Mouse (Mus musculus) lung, adult 2 months (tissue): Measurements from ENCODE around the gene Alyref. TPM values are rescaled to one million over a fixed set of nuclear protein-coding genes. Genes with fewer than 3 reads are reported as not detected.

Experiments
- DNase-seq: peaks from one replicate; pipeline ENCODE4 v3.0.0; 2022
- H3K4me1 ChIP-seq: fragments of 200-500 bp; 2 replicates; pipeline ENCODE4 v1.6.1; 2011; ENCODE audit warnings: low read length; ENCODE audit not compliant: control insufficient read depth, insufficient read depth
- H3K4me3 ChIP-seq: fragments of 200-500 bp; replicated peaks from 2 replicates; pipeline ENCODE3; 2011; ENCODE audit warnings: low read depth, mild to moderate bottlenecking, control low read depth, low read length; ENCODE audit errors: extremely low read depth
- CTCF ChIP-seq: fragments of 200-500 bp; IDR thresholded peaks from 2 replicates; pipeline ENCODE4 v1.5.1; 2011; ENCODE audit warnings: mild to moderate bottlenecking, low read length, control low read depth; ENCODE audit not compliant: insufficient read depth
- POLR2A ChIP-seq: fragments of 200-500 bp; IDR thresholded peaks from 2 replicates; pipeline ENCODE4 v1.6.1; 2011; ENCODE audit warnings: low read depth, mild to moderate bottlenecking, control low read depth, low read length, borderline replicate concordance; ENCODE audit errors: extremely low read depth
- WGBS: fragments of 180-500 bp; shearing (Covaris S2); methylation state at CpG from one replicate; pipeline ENCODE4 v1.1.7; 2018; 5-methylcytosine and 5-hydroxymethylcytosine counted together
- polyA plus RNA-seq: library from polyadenylated mRNA; depleted of rRNA; stranded (reverse); fragments of >200 nt; gene quantifications from 2 replicates; pipeline ENCODE4 v1.2.3, GENCODE M21; 2012

The Alyref gene
- polyA plus RNA-seq, 1 experiment, result 29.1 TPM

DNA sequence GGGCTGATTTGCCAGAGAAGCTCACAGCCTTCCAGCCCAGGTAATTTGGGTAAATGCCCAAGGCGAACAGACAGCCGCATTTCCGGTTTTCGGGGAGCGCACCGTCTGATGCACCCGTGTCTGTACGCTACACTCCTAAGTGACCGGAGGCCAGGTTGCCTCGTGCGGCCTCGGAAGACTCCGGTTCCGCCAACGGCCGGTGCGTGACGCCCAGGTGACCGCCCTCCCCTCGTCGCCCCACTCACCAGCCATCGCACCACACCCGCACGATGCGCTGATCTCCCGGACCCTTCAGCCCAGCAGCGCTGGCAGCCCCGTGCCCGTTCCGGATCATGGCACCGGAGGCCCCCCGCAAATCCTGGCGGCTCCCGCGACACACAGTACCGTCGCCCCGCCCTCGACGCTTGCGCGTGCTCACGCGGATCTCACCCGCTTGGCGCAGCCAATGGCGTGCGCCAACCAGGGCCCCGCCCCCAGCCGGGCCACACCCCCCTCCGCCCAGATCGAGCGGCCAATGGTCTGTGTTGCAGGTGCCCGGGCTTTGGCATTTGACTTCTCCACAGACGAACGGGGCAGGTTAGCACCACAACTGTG is 19.5 kb upstream of the Alyref start, which contains the start of gene Pcyt2:
Gene Pcyt2, minus strand, starts transcription at position 418 of the 594 bp plus-strand sequence.
- TF ChIP-seq POLR2A (peak; percentile 71; the same call in 1 of the 2 replicates), CTCF (no peak)
- under 1% methylated on average over 56 of the region's 56 CpGs for whole genome bisulfite sequencing
- peak within 1 kb of the TSS; percentile 97 for H3K4me3 ChIP-seq
- H3K4me1 ChIP-seq, result peaks cover 4% of the 10 kb centered on the region; the same call in 1 of the 2 replicates
- peak; percentile 89 for DNase-seq

DNA sequence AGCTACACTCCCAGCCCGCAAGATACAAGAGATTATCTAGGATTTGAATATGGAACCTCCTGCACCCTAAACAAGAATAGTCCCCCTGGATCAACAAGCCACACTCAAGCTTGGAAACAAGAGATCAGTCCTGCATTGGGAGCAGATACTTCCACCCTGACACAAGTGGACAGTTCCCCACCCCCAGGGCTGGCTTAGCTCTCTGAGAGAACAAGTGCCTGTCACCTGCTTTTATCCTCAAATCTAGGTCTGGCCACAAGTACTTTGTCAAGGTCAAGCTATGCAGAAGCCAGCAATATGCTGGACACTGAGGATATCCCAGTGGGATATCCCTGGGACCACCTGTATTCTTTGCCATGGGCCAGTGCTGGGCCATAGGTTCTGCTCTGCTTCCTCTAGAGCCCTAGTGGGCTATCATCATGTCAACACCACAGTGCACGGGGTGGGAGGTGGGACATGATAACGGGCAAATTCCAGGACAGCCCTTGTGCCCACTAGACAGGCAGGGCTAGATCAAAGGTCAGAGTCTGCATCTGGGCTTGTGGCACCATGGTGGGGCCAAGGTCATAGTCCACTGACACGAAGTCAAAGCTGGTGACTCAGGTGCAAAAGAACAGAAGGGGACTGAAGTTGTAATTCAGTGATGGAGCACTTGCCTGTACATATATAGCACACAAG is 18.6 kb upstream of the Alyref start:
- no peak for DNase-seq
- H3K4me1 ChIP-seq, result peaks cover 4% of the 10 kb centered on the region; the same call in 1 of the 2 replicates
- peak overlapping the region; percentile 15 for H3K4me3 ChIP-seq
- TF ChIP-seq CTCF, result no peak
- no peak for TF ChIP-seq POLR2A
- 39% methylated on average over 4 of the region's 4 CpGs for WGBS

DNA sequence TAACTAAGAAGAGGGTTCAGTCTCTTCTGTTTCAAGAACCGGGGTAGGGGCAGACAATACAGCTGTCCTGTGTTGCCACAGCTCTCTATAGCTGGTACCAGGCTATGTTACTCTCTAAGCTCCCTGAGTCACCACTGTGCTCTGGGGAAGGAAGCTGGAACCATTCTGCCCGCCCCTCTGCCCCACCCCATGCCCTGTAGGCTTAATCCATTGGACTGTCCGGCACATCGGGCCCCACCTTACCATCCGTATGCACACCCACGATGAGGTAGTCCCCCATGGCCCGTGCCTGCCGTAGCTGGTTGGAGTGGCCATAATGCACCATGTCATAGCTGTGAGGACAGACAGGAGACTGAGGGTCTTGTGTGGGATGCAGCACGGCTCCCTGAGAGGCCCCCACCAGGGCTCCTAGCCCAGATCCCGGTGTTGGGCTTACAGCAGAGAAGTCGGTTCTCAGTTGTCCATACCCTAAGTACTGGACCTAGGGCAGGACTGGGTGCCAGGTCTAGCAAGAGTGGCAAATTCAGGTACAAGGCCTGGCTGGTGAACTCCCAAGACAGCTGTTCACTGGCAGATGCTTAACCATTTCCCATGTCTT is 17.5 kb upstream of the Alyref start:
- Histone ChIP-seq H3K4me3 (no peak overlapping the region), H3K4me1 (peaks cover 4% of the 10 kb centered on the region; the same call in 1 of the 2 replicates)
- no peak for TF ChIP-seq POLR2A
- TF ChIP-seq CTCF, result no peak
- DNase-seq, result no peak
- 88% methylated on average over 11 of the region's 11 CpGs for WGBS

DNA sequence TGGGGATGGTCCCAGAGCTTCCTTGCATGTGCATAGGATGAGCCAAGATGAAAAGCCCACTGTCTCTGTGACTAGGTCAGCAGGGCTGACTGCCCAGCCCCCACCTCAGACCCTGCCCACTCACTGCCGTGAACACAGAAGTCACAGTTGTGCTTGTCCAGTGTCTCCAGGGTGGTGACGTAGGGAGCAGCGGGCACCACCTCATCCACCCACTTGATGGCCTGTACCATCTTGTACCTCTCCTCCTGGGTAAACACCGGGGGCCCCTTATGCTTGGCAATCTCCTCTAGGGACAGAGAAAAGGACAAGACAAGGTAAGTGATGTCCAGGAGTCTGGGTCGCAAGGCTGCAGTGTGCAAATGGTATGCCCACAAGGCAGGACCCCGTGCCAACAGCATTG is 17.0 kb upstream of the Alyref start:
- Histone ChIP-seq H3K4me3 (no peak overlapping the region), H3K4me1 (peaks cover 4% of the 10 kb centered on the region; the same call in 1 of the 2 replicates)
- DNase-seq, result no peak
- 90% methylated on average over 6 of the region's 6 CpGs for WGBS
- TF ChIP-seq POLR2A (no peak), CTCF (no peak)

DNA sequence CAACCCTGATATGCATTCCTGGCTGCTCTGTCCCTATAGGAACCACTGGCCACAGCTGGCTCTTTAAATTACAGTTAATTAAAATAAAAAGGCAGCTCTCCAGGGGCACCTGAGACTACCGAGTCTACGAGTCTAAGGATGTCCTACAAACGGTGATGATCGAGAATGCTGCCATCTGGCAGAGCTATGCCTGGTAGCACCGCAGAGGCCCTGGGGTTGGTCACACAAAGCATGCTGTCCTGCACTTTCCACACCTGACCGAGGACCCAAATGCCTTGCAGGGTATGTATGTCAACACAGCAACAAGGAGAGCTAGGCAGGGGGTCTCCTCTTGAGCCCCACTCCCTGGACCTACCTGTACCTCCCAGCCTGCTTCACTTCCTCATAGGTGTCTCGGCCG is 15.8 kb upstream of the Alyref start:
- WGBS, result 88% methylated on average over 8 of the region's 8 CpGs
- DNase-seq, result no peak
- TF ChIP-seq CTCF, result no peak
- no peak for TF ChIP-seq POLR2A
- Histone ChIP-seq H3K4me3 (no peak overlapping the region), H3K4me1 (peaks cover 4% of the 10 kb centered on the region; the same call in 1 of the 2 replicates)

DNA sequence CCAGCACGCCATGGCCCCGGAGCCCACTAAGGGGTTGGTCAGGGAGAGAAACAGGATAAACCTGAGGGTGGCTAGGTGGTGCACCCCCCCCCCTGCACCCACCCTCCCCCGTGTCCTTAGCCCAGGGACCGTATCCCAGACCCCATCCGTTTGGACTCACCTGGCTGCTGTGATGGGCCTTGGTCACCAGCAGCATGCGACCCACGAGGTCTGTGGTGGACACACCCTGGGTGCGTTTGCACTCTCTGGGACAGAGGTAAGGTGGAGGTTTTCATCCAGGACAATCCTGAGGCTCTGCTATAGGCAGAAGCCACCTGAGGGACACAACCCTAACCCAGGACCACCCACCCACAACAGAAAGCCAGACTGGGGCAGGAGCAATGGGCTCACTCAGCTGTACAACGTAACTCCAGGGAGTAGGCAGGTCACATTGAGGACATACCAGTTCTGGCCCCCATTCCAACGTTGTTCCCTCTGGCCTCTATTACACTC is 15.4 kb upstream of the Alyref start:
- TF ChIP-seq POLR2A, result no peak
- no peak for TF ChIP-seq CTCF
- peaks cover 7% of the 10 kb centered on the region for H3K4me1 ChIP-seq
- WGBS, result 92% methylated on average over 10 of the region's 10 CpGs
- H3K4me3 ChIP-seq, result no peak overlapping the region
- DNase-seq, result no peak

DNA sequence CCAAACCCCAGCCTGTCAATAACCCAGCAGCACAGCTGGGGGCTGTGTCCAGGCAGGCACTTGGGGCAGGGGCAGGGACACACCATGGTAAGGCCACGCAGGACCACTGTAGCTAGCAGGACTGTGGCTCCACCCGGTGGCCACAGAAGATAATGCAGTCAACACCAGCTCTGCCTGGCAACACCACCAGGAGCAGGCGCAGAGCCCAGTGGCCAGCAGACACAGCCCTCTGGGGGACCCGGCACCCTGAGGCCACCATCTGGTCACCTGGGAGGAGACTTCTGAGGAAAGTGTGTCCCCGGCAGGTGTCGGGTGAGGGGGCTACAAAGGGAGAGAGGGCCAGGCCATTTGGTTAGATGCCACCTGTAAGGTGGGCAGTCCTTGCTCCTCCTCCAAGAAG is 14.6 kb upstream of the Alyref start:
- peak; percentile 70 for DNase-seq
- WGBS, result 37% methylated on average over 6 of the region's 6 CpGs
- TF ChIP-seq CTCF (peak; percentile 85), POLR2A (no peak)
- H3K4me3 ChIP-seq, result no peak overlapping the region
- peaks cover 7% of the 10 kb centered on the region for H3K4me1 ChIP-seq

DNA sequence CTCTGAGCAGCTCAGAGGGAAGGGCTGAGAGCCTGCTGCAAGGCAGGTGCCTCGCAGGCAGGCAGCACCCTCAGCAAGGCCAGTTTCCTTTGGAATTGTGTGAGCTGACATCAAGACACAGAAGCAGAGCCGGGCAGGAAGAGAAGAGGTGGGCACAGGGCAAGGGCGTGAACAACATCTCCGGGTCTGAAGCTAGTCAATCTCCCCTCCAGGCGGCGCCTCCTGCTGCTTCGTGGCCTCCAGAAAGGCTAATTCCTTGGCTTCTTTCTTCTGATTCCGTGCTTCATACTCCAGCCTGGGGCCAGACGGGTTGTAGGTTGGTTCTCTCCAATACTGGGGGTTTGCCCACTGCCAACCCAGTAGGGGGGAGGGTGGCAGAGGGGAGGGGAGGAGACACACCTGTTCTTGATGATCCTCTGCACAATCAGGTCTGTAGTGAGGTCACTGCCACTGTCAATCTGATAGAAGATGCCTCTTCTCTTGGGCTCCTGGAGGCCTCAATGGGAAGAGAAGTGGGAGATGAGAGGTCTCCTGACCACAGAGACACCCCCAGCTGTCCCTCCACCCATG is 12.4 kb upstream of the Alyref start:
- 82% methylated on average over 9 of the region's 9 CpGs for WGBS
- no peak for DNase-seq
- peaks cover 3% of the 10 kb centered on the region for H3K4me1 ChIP-seq
- no peak overlapping the region for H3K4me3 ChIP-seq
- TF ChIP-seq POLR2A (no peak), CTCF (no peak)

DNA sequence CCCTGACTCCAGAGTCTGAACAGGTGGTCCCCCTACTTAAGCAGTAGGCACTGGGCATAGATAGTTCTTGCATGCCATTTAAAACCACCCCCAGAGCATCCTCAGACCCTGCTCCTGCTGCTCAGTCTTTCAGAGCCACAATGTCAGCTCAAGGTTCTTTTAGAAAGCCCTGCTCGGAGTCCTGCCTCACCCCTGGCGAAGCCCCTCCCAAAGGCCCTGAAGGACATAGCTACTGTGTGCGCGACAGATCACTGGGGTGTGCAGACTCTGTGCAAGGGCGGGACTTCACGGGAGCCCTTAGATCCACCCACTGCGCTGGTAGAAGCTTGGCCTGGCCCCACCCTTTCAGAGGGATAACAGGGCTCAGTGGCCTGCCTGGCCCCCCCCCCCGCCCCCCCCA is 11.1 kb upstream of the Alyref start:
- TF ChIP-seq POLR2A (no peak), CTCF (no peak)
- Histone ChIP-seq H3K4me1 (peaks cover 3% of the 10 kb centered on the region), H3K4me3 (no peak overlapping the region)
- 55% methylated on average over 8 of the region's 8 CpGs for WGBS
- no peak for DNase-seq
